Mouse (Mus musculus) left cerebral cortex, adult 8-10 months (tissue): Measurements from ENCODE around the gene Gpr62. TPM values are rescaled to one million over a fixed set of nuclear protein-coding genes. Genes with fewer than 3 reads are reported as not detected.

Source experiments
- DNase-seq, 2 experiments: peaks; one replicate each; pipeline ENCODE4 v3.0.0; 2022; ENCODE audit warnings: low spot score in 2 of 2
- total RNA-seq, 4 experiments: library from RNA; stranded (reverse); gene quantifications; 2 replicates each; pipeline ENCODE4 v1.2.4; 2022

The Gpr62 gene
- total RNA-seq, 4 experiments from 2014 or later, result 11.7 to 15.6 (median 12.7) TPM

- peak in 1 of 2 experiments; percentile 30 for DNase-seq
Measured at GRCm38 (mm10) chr9:106475046-106475445, 9.3 kb upstream of the Gpr62 start.

GRCm38 (mm10) chr9:106474456-106474855, 8.7 kb upstream of the Gpr62 start:
- DNase-seq, result peak; percentile 42 to 43

- peak in 1 of 2 experiments; percentile 1 for DNase-seq
Measured at GRCm38 (mm10) chr9:106473753-106474105, 8.0 kb upstream of the Gpr62 start.

- DNase-seq, result peak; percentile 1 to 24
Measured at GRCm38 (mm10) chr9:106473081-106473752, 7.5 kb upstream of the Gpr62 start.

GRCm38 (mm10) chr9:106472321-106472720, 6.6 kb upstream of the Gpr62 start:
- peak; percentile 7 to 11 for DNase-seq

GRCm38 (mm10) chr9:106471892-106472291, 6.2 kb upstream of the Gpr62 start:
- peak; percentile 5 to 75 for DNase-seq

GRCm38 (mm10) chr9:106470991-106471750, 5.4 kb upstream of the Gpr62 start:
- DNase-seq, result peak; percentile 2 to 16

- DNase-seq, result peak; percentile 0 to 8
Measured at GRCm38 (mm10) chr9:106469776-106470175, 4.0 kb upstream of the Gpr62 start.

- no peak for DNase-seq
Measured at GRCm38 (mm10) chr9:106469317-106469716, 3.6 kb upstream of the Gpr62 start.

- no peak for DNase-seq
Measured at GRCm38 (mm10) chr9:106467746-106468145, 2.0 kb upstream of the Gpr62 start.

GRCm38 (mm10) chr9:106466721-106467120, 983 bp upstream of the Gpr62 start:
- DNase-seq, result no peak

GRCm38 (mm10) chr9:106464751-106465541, 792 bp downstream of the Gpr62 start:
- peak; percentile 61 to 69 for DNase-seq

- no peak for DNase-seq
Measured at GRCm38 (mm10) chr9:106463122-106464063, 2.3 kb downstream of the Gpr62 start.

- no peak for DNase-seq
Measured at GRCm38 (mm10) chr9:106462430-106462800, 3.3 kb downstream of the Gpr62 start.

- DNase-seq, result no peak
Measured at GRCm38 (mm10) chr9:106461641-106462429, 3.9 kb downstream of the Gpr62 start.

- no peak for DNase-seq
Measured at GRCm38 (mm10) chr9:106461026-106461415, 4.7 kb downstream of the Gpr62 start.

GRCm38 (mm10) chr9:106460401-106461025, 5.2 kb downstream of the Gpr62 start:
- no peak for DNase-seq

- no peak for DNase-seq
Measured at GRCm38 (mm10) chr9:106459946-106460345, 5.8 kb downstream of the Gpr62 start.

- no peak for DNase-seq
Measured at GRCm38 (mm10) chr9:106457920-106458319, 7.8 kb downstream of the Gpr62 start.

GRCm38 (mm10) chr9:106457163-106457559, 8.6 kb downstream of the Gpr62 start:
- no peak for DNase-seq
